Mouse (Mus musculus) erythroid progenitor cell, adult 5-6 weeks (primary cell): ENCODE data around the gene Atraid. TPM values are rescaled to one million over a fixed set of nuclear protein-coding genes. Genes with fewer than 3 reads are reported as not detected.
"Not testable (repeated sequence)": the region's sequence is repeated elsewhere in the genome, so short reads cannot be mapped to it uniquely, and the experiment has no call there.

Source experiments
- ATAC-seq: replicated peaks from 2 replicates; pipeline ENCODE4 v1.8.0; 2016; ENCODE audit warnings: moderate number of reproducible peaks, mild to moderate bottlenecking, moderate TSS enrichment, inconsistent platforms; ENCODE audit not compliant: poor library complexity, low FRiP score, severe bottlenecking
- total RNA-seq, 2 experiments: library from RNA; stranded (forward) in 1 of 2; stranded (reverse) in 1 of 2; fragments of 150-400 nt in 1 of 2; fragments of 186-747, 209-891 nt in 1 of 2; gene quantifications; 2 replicates each; pipeline versions ENCODE4 v1.2.3 to v1.2.4; 2015 to 2017; ENCODE audit warnings: low replicate concordance in 2 of 2

The Atraid gene
- total RNA-seq, 2 experiments from 2014 or later, result 15.1 to 49.9 TPM

DNA sequence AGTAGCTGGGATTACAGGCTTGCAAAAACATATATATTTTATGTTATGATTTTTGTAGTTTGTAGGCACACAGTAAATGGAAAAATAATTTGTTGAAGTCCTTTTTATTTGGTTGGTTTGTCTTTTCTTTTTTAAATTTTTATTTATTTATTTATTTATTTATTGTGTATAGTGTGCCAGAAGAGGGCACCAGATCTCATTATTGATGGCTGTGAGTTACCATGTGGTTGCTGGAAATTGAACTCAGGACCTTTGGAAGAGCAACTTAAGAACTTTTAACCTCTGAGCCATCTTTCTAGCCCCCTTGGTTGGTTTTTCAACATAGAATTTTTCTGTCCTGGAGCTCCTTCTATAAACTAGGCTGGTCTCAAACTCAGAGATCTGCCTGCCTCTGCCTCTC is 2.3 kb downstream of the Atraid start:
- no peak for ATAC-seq

DNA sequence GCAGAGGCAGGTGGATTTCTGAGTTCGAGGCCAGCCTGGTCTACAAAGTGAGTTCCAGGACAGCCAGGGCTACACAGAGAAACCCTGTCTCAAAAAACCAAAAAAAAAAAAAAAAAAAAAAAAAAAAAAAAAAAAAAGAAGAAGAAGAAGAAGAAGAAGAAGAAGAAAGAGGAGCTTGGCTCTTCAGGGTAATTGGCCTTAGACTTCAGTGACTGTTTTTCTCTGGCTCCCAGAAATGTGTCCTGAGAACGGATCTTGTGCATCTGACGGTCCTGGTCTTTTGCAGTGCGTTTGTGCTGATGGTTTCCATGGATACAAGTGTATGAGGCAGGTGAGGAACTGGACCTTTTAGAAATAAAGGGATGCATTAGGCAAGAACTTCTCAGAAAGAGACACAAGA is 5.6 kb downstream of the Atraid start:
- not testable (repeated sequence) for ATAC-seq

DNA sequence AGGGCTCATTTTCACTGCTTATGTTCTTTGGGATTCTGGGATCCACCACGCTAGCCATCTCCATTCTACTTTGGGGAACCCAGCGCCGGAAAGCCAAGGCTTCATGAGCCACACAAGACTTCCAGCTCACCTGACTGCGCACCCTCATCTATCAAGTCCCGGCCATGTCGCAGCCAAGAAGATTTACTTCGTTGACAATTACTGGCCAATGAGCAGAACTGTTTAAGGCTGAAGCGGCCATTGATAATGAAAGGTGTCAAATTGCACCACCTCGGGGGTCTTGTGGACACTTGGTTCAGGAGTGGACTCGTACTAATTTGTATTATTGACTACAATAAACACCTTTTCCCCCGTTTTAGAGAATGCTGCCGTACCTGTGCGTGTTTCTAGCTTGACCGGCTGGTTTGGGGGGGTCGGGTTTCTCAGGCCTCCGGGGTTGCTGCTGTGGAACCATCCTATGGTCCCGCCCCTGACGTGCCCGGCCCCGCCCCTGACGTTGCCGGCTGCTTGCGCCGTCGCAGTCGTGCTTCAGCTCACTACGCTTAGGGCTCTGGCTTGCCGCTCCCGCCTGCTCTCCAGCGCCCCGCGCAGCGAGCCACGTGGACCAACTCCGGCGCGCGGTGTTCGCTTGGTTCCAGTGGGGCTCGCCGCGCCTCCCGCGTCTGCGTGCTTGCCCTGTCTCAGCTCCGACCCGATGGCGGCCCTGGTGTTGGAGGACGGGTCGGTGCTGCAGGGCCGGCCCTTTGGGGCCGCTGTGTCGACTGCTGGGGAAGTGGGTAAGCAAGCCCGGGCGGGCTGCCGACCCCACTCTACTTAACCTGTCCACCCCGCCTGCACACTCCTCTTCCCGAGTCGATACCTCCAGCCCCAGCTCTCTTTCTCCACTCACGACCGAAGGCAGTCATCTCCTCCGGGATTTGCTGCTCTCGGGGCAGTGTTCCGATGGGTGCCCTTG is 6.4 kb downstream of the Atraid start, which contains the start of gene Cad:
TSS of gene Cad (plus strand) at position 520 of the 955 bp plus-strand sequence.
- peak; percentile 99 for ATAC-seq

DNA sequence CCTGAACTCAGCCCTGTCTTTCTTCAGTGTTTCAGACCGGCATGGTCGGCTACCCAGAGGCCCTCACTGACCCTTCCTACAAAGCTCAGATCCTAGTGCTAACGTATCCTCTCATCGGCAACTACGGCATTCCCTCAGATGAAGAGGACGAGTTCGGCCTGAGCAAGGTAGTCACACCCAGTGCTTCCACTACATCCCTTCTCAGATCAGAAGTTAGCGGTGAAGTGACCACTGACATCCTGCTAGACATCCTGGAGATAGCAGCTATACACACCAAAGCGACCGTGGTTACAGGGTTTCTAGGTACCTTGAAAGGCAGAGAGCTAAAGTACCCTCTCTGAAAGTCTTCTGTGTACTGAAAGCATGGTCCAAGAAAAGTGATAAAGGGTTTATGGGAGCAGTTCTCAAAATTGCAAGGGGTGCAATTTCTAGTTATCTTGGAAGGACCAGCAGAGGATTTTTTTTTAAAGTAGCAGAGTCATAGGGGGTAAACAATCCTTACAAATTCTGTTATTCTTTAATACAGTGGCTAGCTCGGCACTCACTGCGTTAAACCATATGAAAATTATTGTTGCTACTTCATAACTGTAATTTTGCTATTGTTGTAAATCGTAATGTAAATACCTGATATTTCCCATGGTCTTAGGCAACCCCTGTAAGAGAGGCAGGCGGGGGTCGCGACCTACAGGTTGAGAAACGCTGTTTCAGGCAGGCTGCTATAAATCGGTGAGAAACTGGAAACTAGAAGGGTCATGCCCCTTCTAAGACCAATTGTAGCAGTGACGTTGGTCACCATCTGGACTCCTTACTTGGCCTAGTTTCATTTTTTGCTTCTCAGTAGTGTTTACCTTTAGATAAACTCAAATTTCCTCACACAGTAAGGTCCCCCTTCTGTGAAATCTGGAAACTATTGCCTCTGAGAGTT is 7.4 kb downstream of the Atraid start:
- no peak for ATAC-seq

DNA sequence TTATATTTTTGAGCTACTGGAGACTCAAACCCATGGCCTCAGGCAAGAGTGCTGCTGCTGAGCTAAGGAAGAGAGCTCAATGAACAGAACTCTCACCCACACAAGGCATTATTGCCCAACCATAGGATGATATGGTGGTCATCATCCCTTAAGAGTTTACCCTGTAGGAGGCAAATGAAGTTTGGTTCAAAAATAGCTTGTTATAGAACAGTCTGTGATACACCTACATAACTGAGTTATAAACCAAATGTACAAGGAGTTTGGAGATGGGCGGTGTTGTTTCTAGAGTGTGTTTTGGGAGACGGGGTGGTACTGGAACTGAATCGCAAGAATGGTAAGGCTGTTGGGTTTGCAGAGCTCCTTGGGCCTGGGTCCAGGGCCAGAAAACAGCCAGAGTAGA is 21.7 kb downstream of the Atraid start:
- no peak for ATAC-seq

DNA sequence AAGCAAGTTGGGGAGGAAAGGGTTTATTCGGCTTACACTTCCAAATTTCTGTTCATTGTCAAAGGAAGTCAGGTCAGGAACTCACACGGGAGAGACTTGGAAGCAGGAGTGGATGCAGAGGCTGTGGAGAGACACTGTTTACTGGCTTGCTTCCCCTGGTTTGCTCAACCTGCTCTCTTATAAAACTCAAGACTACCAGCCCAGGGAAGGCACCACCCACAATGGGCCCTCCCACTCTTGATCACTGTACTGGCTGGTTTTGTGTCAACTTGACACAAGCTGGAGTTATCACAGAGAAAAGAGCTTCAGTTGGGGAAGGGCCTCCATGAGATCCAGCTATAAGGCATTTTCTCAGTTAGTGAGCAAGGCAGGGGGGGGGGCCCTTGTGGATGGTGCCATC is 22.9 kb downstream of the Atraid start:
- no peak for ATAC-seq

DNA sequence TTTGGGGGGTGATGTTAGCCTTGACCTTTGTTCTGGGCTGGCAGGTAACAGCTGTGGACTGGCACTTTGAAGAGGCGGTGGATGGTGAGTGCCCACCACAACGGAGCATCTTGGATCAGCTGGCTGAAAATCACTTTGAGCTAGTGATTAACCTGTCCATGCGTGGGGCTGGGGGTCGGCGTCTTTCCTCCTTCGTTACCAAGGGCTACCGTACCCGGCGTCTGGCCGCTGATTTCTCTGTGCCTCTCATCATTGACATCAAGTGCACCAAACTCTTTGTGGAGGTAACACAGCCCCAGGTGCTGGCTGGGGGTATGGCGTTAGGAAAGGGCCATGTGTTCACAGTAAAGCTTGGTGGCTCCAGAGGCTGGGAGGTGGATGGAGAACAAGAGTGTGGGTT is 23.7 kb downstream of the Atraid start:
- ATAC-seq, result no peak

DNA sequence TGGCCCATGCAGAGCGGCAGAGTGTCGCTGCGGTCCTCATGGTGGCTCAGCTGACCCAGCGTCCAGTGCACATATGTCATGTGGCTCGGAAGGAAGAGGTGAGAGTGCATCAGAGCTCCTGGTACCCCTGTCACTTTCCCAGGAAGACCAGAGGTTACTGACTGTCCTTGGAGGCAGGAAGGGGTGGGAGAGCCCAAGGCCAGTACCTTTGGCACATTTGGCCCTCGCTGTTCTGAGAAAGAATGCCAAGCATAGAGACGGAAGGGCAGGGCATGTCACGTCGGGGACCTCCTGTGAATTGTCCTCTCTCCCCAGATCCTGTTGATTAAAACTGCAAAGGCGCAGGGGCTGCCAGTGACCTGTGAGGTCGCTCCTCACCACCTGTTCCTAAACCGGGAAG is 25.1 kb downstream of the Atraid start:
- ATAC-seq, result no peak

DNA sequence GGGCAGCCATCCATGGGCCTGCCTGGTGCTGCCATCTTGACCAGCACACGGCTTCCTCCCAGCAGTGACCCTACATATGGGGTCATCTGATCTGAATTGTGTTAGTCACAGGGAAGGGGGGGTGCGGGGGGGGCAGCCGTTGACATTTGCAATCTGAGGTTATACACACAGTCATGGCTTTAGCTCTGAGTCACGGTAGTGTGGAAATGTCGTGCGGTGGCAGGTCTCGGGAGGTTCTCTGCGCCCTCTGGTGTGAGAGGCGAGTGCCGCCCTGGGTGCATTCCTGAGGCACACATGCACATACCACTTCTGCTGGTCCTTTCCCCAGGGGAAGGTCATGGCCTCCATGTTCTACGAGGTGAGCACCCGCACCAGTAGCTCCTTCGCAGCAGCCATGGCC is 28.2 kb downstream of the Atraid start:
- no peak for ATAC-seq

DNA sequence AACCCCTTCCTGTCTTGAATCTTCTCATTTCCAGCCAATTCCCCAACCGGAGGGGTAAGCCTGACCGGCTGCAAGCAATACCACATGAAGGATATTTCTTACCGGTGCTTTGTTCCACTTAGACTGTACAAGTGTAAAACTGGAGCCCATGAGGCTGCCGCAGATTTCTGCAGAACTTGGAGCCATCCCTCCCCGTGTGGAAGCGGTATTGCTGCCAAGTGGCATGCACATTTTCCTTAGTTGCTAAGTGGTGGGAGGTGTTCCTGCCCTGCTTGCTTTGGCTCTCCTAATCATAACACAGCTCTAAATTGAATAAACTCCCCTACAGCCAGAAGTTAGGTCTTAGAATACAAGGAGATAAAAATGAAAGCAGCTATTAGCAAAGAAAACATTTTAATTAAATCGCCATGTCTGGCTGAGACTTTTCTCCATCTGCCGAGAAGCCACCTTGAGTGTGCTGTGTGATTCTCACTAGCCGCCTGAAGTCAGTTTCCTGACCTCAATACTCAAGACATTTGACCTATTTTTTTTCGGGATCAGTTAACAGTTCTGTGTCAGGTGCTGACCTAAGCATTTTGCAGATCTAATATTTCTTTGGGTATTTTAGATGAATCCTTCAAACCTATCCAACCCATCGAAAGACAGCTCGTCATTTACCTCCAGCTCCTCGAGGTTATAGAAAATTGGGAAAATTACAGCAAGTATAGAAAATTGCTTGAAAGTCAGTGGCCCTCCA is 32.1 kb downstream of the Atraid start:
- no peak for ATAC-seq

DNA sequence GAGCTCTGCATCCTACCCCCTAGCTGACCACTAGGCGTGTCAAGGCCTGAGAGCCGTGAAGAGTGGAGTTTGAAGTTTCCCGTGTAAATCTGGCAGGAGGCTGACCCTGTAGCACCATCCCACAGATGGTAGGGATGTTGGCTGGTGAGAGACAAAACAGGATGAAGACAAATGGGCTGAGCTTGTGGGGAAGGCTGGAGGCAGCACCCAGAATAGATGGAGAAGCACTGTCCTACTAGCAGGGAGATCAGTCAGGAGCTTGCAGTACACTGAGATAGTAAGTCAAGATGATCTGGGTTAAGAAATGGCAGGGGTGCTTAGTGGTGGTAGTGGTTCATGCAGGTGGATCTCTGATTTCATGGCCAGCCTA is 32.7 kb downstream of the Atraid start:
- ATAC-seq, result no peak

DNA sequence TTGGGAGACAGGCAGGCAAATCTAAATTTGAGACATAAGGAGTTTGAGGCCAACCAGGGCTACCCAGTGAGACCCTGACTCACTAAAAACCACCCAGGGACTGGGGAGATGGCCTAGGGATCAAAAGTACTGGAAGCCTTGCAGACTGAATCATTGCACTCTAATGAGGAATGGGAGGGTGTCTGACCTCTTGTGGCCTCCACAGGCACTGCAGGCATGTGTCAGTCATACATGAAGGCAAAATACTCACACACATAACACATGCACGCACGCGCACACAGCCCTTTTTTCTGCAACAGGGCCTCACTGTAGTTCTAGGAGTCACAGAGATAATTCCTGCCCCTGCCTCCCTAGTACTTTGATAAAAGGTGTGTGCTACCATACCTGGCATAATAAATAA is 33.3 kb downstream of the Atraid start:
- peak; percentile 67 for ATAC-seq

DNA sequence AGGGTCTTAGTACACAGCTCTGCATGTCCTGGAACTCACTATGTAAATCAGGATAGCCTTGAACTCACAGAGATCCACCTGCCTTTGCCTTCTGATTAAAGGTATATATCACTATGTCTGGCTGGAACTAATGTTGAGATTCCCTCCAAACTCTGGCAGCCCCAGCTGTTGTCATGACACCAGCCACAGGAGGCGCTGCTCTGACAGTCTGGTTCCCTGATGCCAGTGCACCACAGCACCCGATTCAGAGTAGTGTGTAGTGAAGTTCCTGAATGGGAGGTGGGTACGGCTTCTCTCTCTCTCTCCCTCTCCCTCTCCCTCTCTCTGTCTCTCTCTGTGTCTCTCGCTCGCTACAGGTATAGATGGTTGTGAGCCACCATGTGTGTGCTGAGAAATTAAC is 34.2 kb downstream of the Atraid start:
- ATAC-seq, result no peak

DNA sequence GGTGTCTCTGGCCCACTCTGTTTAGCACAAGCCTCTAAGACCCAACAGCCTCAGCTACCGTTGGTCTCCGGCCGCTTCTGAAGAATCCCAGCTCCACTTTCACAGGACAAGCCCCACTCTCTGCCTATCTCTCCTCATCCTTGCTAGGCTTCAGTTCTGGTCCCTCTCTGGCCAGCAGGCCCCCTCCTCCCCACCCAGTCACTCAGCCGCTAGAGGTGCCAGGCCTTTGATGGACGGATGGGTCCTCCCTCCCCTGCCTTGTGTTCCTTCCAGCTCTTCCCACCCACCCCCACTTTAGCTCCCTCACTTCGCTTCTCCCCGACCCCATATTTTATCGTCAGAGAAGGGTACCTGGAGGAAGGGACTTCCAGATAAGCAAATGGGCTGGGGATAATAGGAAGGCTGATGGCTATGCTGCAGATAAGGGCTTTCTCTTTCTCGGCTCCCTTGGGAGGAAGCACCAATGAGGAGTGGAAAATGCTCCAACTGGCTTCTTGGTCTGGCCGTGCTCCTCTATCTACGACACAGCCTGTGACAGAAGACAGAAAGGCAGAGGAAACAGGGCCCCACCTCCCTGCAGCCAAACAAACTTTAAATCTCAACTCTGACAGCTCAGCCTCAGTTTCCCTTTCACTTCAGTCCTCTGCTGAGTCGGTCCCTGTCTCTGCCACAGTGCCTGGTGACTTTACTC is 35.0 kb downstream of the Atraid start:
- ATAC-seq, result no peak

DNA sequence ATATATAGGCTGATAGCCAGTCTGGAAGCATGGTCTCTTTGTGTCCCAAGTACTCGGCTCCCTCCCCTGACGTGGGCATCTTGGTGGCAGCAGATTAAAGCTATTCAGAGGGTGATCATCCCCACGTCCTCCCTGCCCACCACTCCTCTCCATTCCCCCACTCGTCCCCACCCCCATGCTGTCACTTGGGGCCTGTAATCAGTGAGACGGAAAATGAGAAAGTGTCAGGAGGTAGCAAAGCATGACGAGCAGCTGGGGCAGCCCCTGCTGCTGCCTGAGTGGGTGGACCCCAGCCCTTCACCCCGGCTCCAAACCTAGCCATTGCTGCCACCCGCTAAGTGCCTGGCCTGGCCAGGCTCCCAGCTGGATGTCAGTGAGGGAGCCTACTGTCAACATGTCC is 35.8 kb downstream of the Atraid start:
- ATAC-seq, result no peak

DNA sequence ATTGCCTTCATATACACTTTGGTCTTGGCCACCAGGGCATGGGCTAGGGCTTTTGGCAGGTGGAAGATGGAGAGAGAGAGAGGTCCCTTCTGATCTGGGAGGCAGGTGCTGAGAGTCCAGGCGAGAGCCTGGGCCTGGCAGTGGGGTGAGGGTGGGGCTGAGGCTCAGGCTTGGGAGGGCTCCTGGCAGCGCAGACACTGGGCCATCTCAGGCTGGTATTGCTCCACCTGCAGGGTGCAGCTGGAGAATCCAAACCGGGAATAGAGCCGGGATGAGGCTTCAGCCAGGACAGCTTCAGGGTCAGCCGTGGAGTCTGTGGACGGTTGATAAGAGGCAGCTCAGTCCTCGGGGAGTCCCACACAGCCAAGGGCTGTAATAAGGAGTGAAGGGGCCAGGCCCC is 38.5 kb downstream of the Atraid start:
- no peak for ATAC-seq

DNA sequence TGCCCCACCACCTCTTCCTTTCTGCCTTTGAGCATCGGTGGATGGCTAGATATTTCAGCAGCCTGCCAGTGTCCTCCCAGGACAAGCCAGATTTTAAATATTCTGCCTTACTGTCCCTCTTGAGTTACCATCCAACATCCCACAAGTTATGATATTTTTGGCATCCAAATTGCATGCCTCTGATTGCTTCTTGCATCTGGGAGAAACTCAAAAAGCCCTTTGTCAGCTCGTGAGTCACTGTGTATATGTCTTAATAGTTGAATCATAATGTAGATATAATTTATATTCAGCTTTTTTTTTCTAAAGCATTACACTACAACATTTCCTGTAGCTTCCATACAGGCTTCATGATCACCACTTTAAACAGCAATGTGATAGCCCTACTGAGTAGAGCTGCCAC is 39.0 kb downstream of the Atraid start:
- no peak for ATAC-seq

DNA sequence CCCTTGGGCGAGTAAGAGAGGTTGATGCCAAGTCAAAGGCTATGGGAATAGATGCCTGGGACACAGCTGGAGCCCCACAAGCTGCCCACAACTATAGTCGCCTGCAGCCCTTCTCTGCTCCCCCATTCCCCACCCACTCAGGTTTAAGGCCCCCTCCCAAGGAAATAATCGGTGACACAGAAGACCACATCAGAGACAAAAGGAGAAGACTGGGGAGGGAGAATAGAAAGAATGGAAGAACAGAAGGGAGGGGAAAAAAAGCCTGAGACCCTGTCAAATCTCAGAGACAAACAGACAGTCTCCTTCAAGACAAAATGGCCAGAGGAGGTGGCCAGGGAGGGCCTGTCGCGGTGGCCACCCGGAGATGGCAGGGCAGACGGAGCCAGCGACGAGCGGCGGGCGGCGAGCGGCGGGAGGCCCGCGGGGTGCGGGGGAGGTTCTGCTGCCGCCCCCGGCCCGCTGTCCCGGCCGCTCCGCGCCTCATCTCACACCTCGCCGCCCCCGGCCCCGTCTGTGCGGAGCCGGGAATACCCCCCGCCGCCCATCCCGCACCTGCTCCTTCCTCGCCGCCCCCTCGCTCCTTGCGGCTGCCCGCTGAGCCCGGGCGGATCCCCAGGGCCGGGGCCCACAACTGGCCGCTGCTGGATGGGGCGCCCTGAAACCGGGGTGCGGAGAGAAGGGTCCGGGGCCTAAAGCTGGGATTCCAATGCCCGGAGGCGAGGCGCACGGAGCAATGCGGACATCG is 44.3 kb downstream of the Atraid start:
- no peak for ATAC-seq
